Mouse (Mus musculus) neural tube, embryonic 11.5 days (tissue): ENCODE data around the gene Tcf25. TPM values are rescaled to one million over a fixed set of nuclear protein-coding genes. Genes with fewer than 3 reads are reported as not detected.

Source experiments
- ATAC-seq: fragments of 200-750 bp; cut with Nextera tagmentation; 2 replicates; pipeline ENCODE4 v1.8.0; 2017; ENCODE audit warnings: moderate number of reproducible peaks, mild to moderate bottlenecking, moderate TSS enrichment, moderate library complexity; ENCODE audit not compliant: insufficient read depth, low FRiP score, low TSS enrichment
- DNase-seq: peaks from one replicate; pipeline ENCODE4 v3.0.0-alpha.2; 2015; ENCODE audit warnings: low spot score
- H3K27ac ChIP-seq: fragments of 300-500 bp; sonication (generic); 2 replicates; pipeline ENCODE4 v1.5.1; 2014; ENCODE audit warnings: low read depth, mild to moderate bottlenecking, low read length
- H3K27me3 ChIP-seq: fragments of 300-500 bp; sonication (generic); 2 replicates; pipeline ENCODE4 v1.6.1; 2014; ENCODE audit warnings: mild to moderate bottlenecking, low read length, mixed read lengths; ENCODE audit not compliant: control insufficient read depth, insufficient read depth
- H3K36me3 ChIP-seq: fragments of 300-500 bp; sonication (generic); 2 replicates; pipeline ENCODE4 v1.6.1; 2014; ENCODE audit warnings: mild to moderate bottlenecking, low read length, moderate library complexity, mixed read lengths; ENCODE audit not compliant: control insufficient read depth, insufficient read depth
- H3K4me1 ChIP-seq: fragments of 300-500 bp; sonication (generic); 2 replicates; pipeline ENCODE4 v1.6.1; 2014; ENCODE audit warnings: low read length, mixed read lengths; ENCODE audit not compliant: control insufficient read depth, insufficient read depth
- H3K4me2 ChIP-seq: fragments of 300-500 bp; sonication (generic); 2 replicates; pipeline ENCODE4 v1.6.1; 2014; ENCODE audit warnings: low read depth, mild to moderate bottlenecking, moderate library complexity
- H3K4me3 ChIP-seq: fragments of 300-500 bp; sonication (generic); 2 replicates; pipeline ENCODE4 v1.5.1; 2014; ENCODE audit warnings: low read depth, low read length
- H3K9ac ChIP-seq: fragments of 300-500 bp; sonication (generic); 2 replicates; pipeline ENCODE4 v1.6.1; 2014; ENCODE audit warnings: mild to moderate bottlenecking, low read length
- H3K9me3 ChIP-seq: fragments of 300-500 bp; sonication (generic); 2 replicates; pipeline ENCODE4 v1.6.1; 2016; ENCODE audit warnings: low read length; ENCODE audit not compliant: control insufficient read depth
- WGBS: fragments of 180-500 bp; shearing (Covaris S2); extraction: QIAGEN DNeasy Blood & Tissue Kit; methylation state at CpG from one replicate; pipeline ENCODE4 v1.1.7; 2014; 5-methylcytosine and 5-hydroxymethylcytosine counted together
- polyA plus RNA-seq: library from polyadenylated mRNA; unstranded; fragments of >200 nt; fragmentation: Nextera tagmentation; extraction: Ambion mirVana; gene quantifications from 2 replicates; pipeline ENCODE4 v1.2.1, GENCODE M21; 2014

Tcf25 gene
- polyA plus RNA-seq, 1 experiment from 2014 or later: 217 TPM

GRCm38 (mm10) chr8:123361082-123361739 lies 12.3 kb upstream of the Tcf25 start:
- ATAC-seq (peak; percentile 50; the same call in 1 of the 2 replicates), DNase-seq (peak; percentile 85)
- Histone ChIP-seq H3K4me2 (no peak overlapping the region), H3K36me3 (no peaks in the 10 kb centered on the region), H3K27ac (no peak overlapping the region), H3K4me1 (no peaks in the 10 kb centered on the region), H3K27me3 (no peaks in the 10 kb centered on the region), H3K4me3 (no peak overlapping the region), H3K9ac (no peak overlapping the region), H3K9me3 (no peaks in the 10 kb centered on the region)
- WGBS: 55% methylated on average over 12 of the region's 12 CpGs

GRCm38 (mm10) chr8:123374239-123374578 lies 656 bp downstream of the Tcf25 start:
- Histone ChIP-seq H3K36me3 (no peaks in the 10 kb centered on the region), H3K9ac (peak overlapping the region; percentile 77), H3K4me1 (peaks cover 6% of the 10 kb centered on the region; the same call in 1 of the 2 replicates), H3K9me3 (no peaks in the 10 kb centered on the region), H3K4me3 (peak overlapping the region; percentile 82), H3K27me3 (no peaks in the 10 kb centered on the region), H3K27ac (peak overlapping the region; percentile 92), H3K4me2 (peak overlapping the region; percentile 67)
- DNase-seq: peak; percentile 96
- ATAC-seq: peak; percentile 80
- 2% methylated on average over 20 of the region's 20 CpGs for WGBS

GRCm38 (mm10) chr8:123375701-123376100 lies 2.1 kb downstream of the Tcf25 start:
- H3K4me3 ChIP-seq: no peak overlapping the region
- H3K27me3 ChIP-seq: no peaks in the 10 kb centered on the region
- H3K36me3 ChIP-seq: no peaks in the 10 kb centered on the region; the same call in 1 of the 2 replicates
- no peak overlapping the region for H3K9ac ChIP-seq
- H3K4me1 ChIP-seq: peaks cover 6% of the 10 kb centered on the region; the same call in 1 of the 2 replicates
- DNase-seq (no peak), ATAC-seq (no peak)
- H3K27ac ChIP-seq: no peak overlapping the region
- 86% methylated on average over 10 of the region's 10 CpGs for WGBS
- no peak overlapping the region for H3K4me2 ChIP-seq
- no peaks in the 10 kb centered on the region for H3K9me3 ChIP-seq

GRCm38 (mm10) chr8:123376106-123376505 lies 2.6 kb downstream of the Tcf25 start:
- H3K27me3 ChIP-seq: no peaks in the 10 kb centered on the region
- no peaks in the 10 kb centered on the region for H3K9me3 ChIP-seq
- DNase-seq (no peak), ATAC-seq (no peak)
- no peak overlapping the region for H3K4me3 ChIP-seq
- H3K36me3 ChIP-seq: no peaks in the 10 kb centered on the region; the same call in 1 of the 2 replicates
- H3K4me1 ChIP-seq: peaks cover 6% of the 10 kb centered on the region; the same call in 1 of the 2 replicates
- no peak overlapping the region for H3K4me2 ChIP-seq
- 65% methylated on average over 8 of the region's 8 CpGs for WGBS
- H3K9ac ChIP-seq: no peak overlapping the region
- no peak overlapping the region for H3K27ac ChIP-seq

- Histone ChIP-seq H3K9ac (no peak overlapping the region), H3K9me3 (no peaks in the 10 kb centered on the region), H3K27me3 (no peaks in the 10 kb centered on the region), H3K4me2 (no peak overlapping the region), H3K4me3 (no peak overlapping the region), H3K36me3 (peaks cover 18% of the 10 kb centered on the region), H3K27ac (no peak overlapping the region), H3K4me1 (no peaks in the 10 kb centered on the region)
- WGBS: 89% methylated on average over 4 of the region's 4 CpGs
- ATAC-seq (no peak), DNase-seq (no peak)
Measured at GRCm38 (mm10) chr8:123381711-123382110, 8.2 kb downstream of the Tcf25 start.

GRCm38 (mm10) chr8:123382516-123382915 lies 9.0 kb downstream of the Tcf25 start:
- 93% methylated on average over 8 of the region's 8 CpGs for WGBS
- Histone ChIP-seq H3K4me3 (no peak overlapping the region), H3K4me2 (no peak overlapping the region), H3K9ac (no peak overlapping the region), H3K36me3 (peaks cover 21% of the 10 kb centered on the region), H3K9me3 (no peaks in the 10 kb centered on the region), H3K27ac (no peak overlapping the region), H3K4me1 (no peaks in the 10 kb centered on the region), H3K27me3 (no peaks in the 10 kb centered on the region)
- no peak for ATAC-seq
- no peak for DNase-seq

GRCm38 (mm10) chr8:123384883-123385540 lies 11.5 kb downstream of the Tcf25 start:
- 71% methylated on average over 9 of the region's 9 CpGs for WGBS
- Histone ChIP-seq H3K4me1 (no peaks in the 10 kb centered on the region), H3K27ac (no peak overlapping the region), H3K9me3 (no peaks in the 10 kb centered on the region), H3K36me3 (peaks cover 28% of the 10 kb centered on the region), H3K9ac (no peak overlapping the region), H3K27me3 (no peaks in the 10 kb centered on the region), H3K4me3 (no peak overlapping the region), H3K4me2 (no peak overlapping the region)
- DNase-seq (peak; percentile 26), ATAC-seq (no peak)

- no peak for DNase-seq
- peaks cover 28% of the 10 kb centered on the region for H3K36me3 ChIP-seq
- H3K27me3 ChIP-seq: no peaks in the 10 kb centered on the region
- ATAC-seq: no peak
- H3K4me2 ChIP-seq: no peak overlapping the region
- no peak overlapping the region for H3K27ac ChIP-seq
- H3K4me3 ChIP-seq: no peak overlapping the region
- H3K9ac ChIP-seq: no peak overlapping the region
- H3K9me3 ChIP-seq: no peaks in the 10 kb centered on the region
- H3K4me1 ChIP-seq: no peaks in the 10 kb centered on the region
- 87% methylated on average over 3 of the region's 3 CpGs for WGBS
Measured at GRCm38 (mm10) chr8:123387041-123387440, 13.5 kb downstream of the Tcf25 start.

GRCm38 (mm10) chr8:123387801-123388200 lies 14.2 kb downstream of the Tcf25 start:
- H3K4me2 ChIP-seq: no peak overlapping the region
- H3K4me3 ChIP-seq: no peak overlapping the region
- H3K9ac ChIP-seq: no peak overlapping the region
- peaks cover 24% of the 10 kb centered on the region for H3K36me3 ChIP-seq
- no peaks in the 10 kb centered on the region for H3K9me3 ChIP-seq
- H3K27ac ChIP-seq: no peak overlapping the region
- H3K27me3 ChIP-seq: no peaks in the 10 kb centered on the region
- ATAC-seq (no peak), DNase-seq (no peak)
- WGBS: 95% methylated on average over 8 of the region's 8 CpGs
- H3K4me1 ChIP-seq: no peaks in the 10 kb centered on the region
